Mouse (Mus musculus) heart, postnatal 0 days (tissue): ENCODE measurements around the gene Atrnl1. TPM values are rescaled to one million over a fixed set of nuclear protein-coding genes. Genes with fewer than 3 reads are reported as not detected.
A peak's percentile ranks its signal among the peaks of the same experiment; 100 is the strongest.

Experiments used
- ATAC-seq: fragments of 200-750 bp; cut with Nextera tagmentation; 2 replicates; pipeline ENCODE4 v1.8.0; 2017; ENCODE audit warnings: low read depth, moderate number of reproducible peaks, moderate library complexity; ENCODE audit not compliant: insufficient read depth
- DNase-seq: peaks from one replicate; pipeline ENCODE4 v3.0.0-alpha.2; 2016; ENCODE audit warnings: low spot score
- H3K27ac ChIP-seq: fragments of 300-500 bp; sonication (generic); 2 replicates; pipeline ENCODE4 v1.5.1; 2014; ENCODE audit warnings: low read depth, mild to moderate bottlenecking
- H3K27me3 ChIP-seq: fragments of 300-500 bp; sonication (generic); 2 replicates; pipeline ENCODE4 v1.6.1; 2014; ENCODE audit warnings: low read length, mixed read lengths; ENCODE audit not compliant: control insufficient read depth, insufficient read depth
- H3K36me3 ChIP-seq: fragments of 300-500 bp; sonication (generic); replicated peaks from 2 replicates; pipeline ENCODE4 v1.6.1; 2014; ENCODE audit warnings: low read length, mixed read lengths; ENCODE audit not compliant: control insufficient read depth, insufficient read depth
- H3K4me1 ChIP-seq: fragments of 300-500 bp; sonication (generic); 2 replicates; pipeline ENCODE4 v1.6.1; 2014; ENCODE audit warnings: antibody characterized with exemption; ENCODE audit not compliant: control insufficient read depth, insufficient read depth
- H3K4me2 ChIP-seq: fragments of 300-500 bp; sonication (generic); 2 replicates; pipeline ENCODE4 v1.6.1; 2014; ENCODE audit warnings: low read depth, mild to moderate bottlenecking, low read length, moderate library complexity
- H3K4me3 ChIP-seq: fragments of 300-500 bp; sonication (generic); 2 replicates; pipeline ENCODE4 v1.5.1; 2014; ENCODE audit warnings: low read depth, low read length
- H3K9ac ChIP-seq: fragments of 300-500 bp; sonication (generic); replicated peaks from 2 replicates; pipeline ENCODE4 v1.6.1; 2014; ENCODE audit warnings: low read depth, low read length, mixed read lengths
- H3K9me3 ChIP-seq: fragments of 300-500 bp; sonication (generic); replicated peaks from 2 replicates; pipeline ENCODE4 v1.6.1; 2016; ENCODE audit warnings: low read length; ENCODE audit not compliant: control insufficient read depth
- CTCF ChIP-seq: IDR thresholded peaks from 2 replicates; pipeline ENCODE4 v1.5.1; 2016; ENCODE audit warnings: antibody characterized with exemption, control low read depth, low read depth
- EP300 ChIP-seq: IDR thresholded peaks from 2 replicates; pipeline ENCODE4 v1.6.1; 2016; ENCODE audit warnings: antibody characterized with exemption, low read depth
- WGBS: fragments of 180-500 bp; shearing (Covaris S2); extraction: QIAGEN DNeasy Blood & Tissue Kit; methylation state at CpG from one replicate; pipeline ENCODE4 v1.1.7; 2014; 5-methylcytosine and 5-hydroxymethylcytosine counted together
- polyA plus RNA-seq: library from polyadenylated mRNA; unstranded; fragments of >200 nt; fragmentation: Nextera tagmentation; extraction: Ambion mirVana; gene quantifications from 2 replicates; pipeline ENCODE4 v1.2.1, GENCODE M21; 2015
- total RNA-seq: library from RNA; depleted of rRNA; stranded (reverse); fragments of >200 nt; gene quantifications from 2 replicates; pipeline ENCODE4 v1.2.3, GENCODE M21; 2014; ENCODE audit warnings: low replicate concordance; rRNA removed

Atrnl1 gene
- 16.9 and 21.2 TPM in 2 replicates for total RNA-seq
- polyA plus RNA-seq: 1.4 and 1.7 TPM in 2 replicates

- Histone ChIP-seq H3K4me3 (peak within 1 kb of the TSS; percentile 94), H3K4me1 (no peaks in the 10 kb centered on the region; the same call in 1 of the 2 replicates), H3K9me3 (no peaks in the 10 kb centered on the region), H3K9ac (peak within 1 kb of the TSS; percentile 87), H3K27ac (peak within 1 kb of the TSS; percentile 92), H3K4me2 (peak within 1 kb of the TSS; percentile 99), H3K27me3 (no peaks in the 10 kb centered on the region), H3K36me3 (no peaks in the 10 kb centered on the region)
- WGBS: under 1% methylated on average over 66 of the region's 103 CpGs
- TF ChIP-seq CTCF (no peak), EP300 (no peak)
- ATAC-seq (peak; percentile 90), DNase-seq (peak; percentile 86)
Observed at GRCm38 (mm10) chr19:57610476-57611261, at the start of gene Atrnl1. TSS of gene Atrnl1 (plus strand) at chr19:57611034.

GRCm38 (mm10) chr19:57561486-57561885 lies 49.3 kb upstream of the Atrnl1 start:
- Histone ChIP-seq H3K9me3 (0 out of 2 replicates have a peak, but pooled peaks cover 3% of the 10 kb centered on the region), H3K4me3 (no peak overlapping the region), H3K36me3 (no peaks in the 10 kb centered on the region), H3K27ac (no peak overlapping the region), H3K9ac (no peak overlapping the region), H3K4me2 (no peak overlapping the region), H3K4me1 (no peaks in the 10 kb centered on the region), H3K27me3 (no peaks in the 10 kb centered on the region)
- DNase-seq (no peak), ATAC-seq (no peak)
- TF ChIP-seq CTCF (no peak), EP300 (no peak)
- 62% methylated on average over 4 of the region's 4 CpGs for whole genome bisulfite sequencing

- no peak overlapping the region for H3K27ac ChIP-seq
- H3K4me3 ChIP-seq: no peak overlapping the region
- H3K9me3 ChIP-seq: no peaks in the 10 kb centered on the region
- no peak overlapping the region for H3K9ac ChIP-seq
- ATAC-seq (no peak), DNase-seq (no peak)
- no peak overlapping the region for H3K4me2 ChIP-seq
- H3K4me1 ChIP-seq: no peaks in the 10 kb centered on the region
- 75% methylated on average over 6 of the region's 6 CpGs for WGBS
- no peaks in the 10 kb centered on the region for H3K27me3 ChIP-seq
- TF ChIP-seq EP300: no peak
- no peak for TF ChIP-seq CTCF
- H3K36me3 ChIP-seq: no peaks in the 10 kb centered on the region
Observed at GRCm38 (mm10) chr19:57569040-57569439, 41.8 kb upstream of the Atrnl1 start.

GRCm38 (mm10) chr19:57572360-57573237 lies 38.2 kb upstream of the Atrnl1 start:
- Histone ChIP-seq H3K27me3 (no peaks in the 10 kb centered on the region), H3K4me2 (no peak overlapping the region), H3K4me3 (no peak overlapping the region), H3K27ac (no peak overlapping the region), H3K36me3 (no peaks in the 10 kb centered on the region), H3K4me1 (no peaks in the 10 kb centered on the region), H3K9ac (no peak overlapping the region), H3K9me3 (no peaks in the 10 kb centered on the region)
- ATAC-seq: no peak
- no peak for TF ChIP-seq CTCF
- TF ChIP-seq EP300: no peak
- 82% methylated on average over 16 of the region's 16 CpGs for WGBS
- no peak for DNase-seq

- H3K27ac ChIP-seq: no peak overlapping the region
Observed at GRCm38 (mm10) chr19:57573470-57573869, 37.4 kb upstream of the Atrnl1 start.

More at GRCm38 (mm10) chr19:57573470-57573869, 37.4 kb upstream of the Atrnl1 start:
- Histone ChIP-seq H3K9me3 (no peaks in the 10 kb centered on the region), H3K4me1 (no peaks in the 10 kb centered on the region), H3K36me3 (no peaks in the 10 kb centered on the region), H3K9ac (no peak overlapping the region), H3K4me3 (no peak overlapping the region), H3K4me2 (no peak overlapping the region), H3K27me3 (no peaks in the 10 kb centered on the region)
- TF ChIP-seq CTCF (no peak), EP300 (no peak)
- DNase-seq (no peak), ATAC-seq (no peak)
